Mouse (Mus musculus): ENCODE results near the gene Phactr1. TPM values are rescaled to one million over a fixed set of nuclear protein-coding genes. Genes with fewer than 3 reads are reported as not detected.

Gene Phactr1
- polyA plus RNA-seq, 1 experiment from 2014 or later: 0.34 TPM

DNA sequence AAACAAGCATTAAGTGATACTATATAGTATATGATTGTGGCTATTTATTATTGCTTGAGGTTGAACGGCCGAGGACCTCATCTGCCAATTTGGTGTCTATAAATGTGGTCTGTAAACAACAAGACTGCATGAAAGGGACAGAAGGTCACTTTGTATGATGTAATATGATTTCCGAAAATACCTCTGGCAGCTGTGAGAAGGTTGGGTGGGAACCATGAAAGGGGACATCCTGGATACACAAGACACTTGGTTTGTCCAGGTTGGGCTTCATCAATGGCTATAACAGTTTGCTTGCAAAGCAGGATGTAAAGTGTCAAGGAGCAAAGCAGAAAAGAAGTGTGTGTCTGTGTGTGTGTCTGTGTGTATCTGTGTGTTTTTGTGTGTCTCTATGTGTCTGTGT, 329.2 kb downstream of the Phactr1 start:
- WGBS (ENCODE audit: missing documents): 87% methylated on average over 3 of the region's 3 CpGs
- Histone ChIP-seq H3K4me3 (ENCODE audit: inconsistent target) (no peak overlapping the region), H3K36me3 (ENCODE audit: inconsistent target) (no peaks in the 10 kb centered on the region), H3K27ac (no peak overlapping the region), H3K79me2 (ENCODE audit: inconsistent target) (no peaks in the 10 kb centered on the region)

GRCm38 (mm10) chr13:43011516-43011915, 331.1 kb downstream of the Phactr1 start:
- 90% methylated on average over 3 of the region's 3 CpGs for WGBS (ENCODE audit: missing documents)
- no peak overlapping the region for H3K27ac ChIP-seq
- no peaks in the 10 kb centered on the region for H3K79me2 ChIP-seq (ENCODE audit: inconsistent target)
- H3K4me3 ChIP-seq (ENCODE audit: inconsistent target): no peak overlapping the region
- no peaks in the 10 kb centered on the region for H3K36me3 ChIP-seq (ENCODE audit: inconsistent target)

DNA sequence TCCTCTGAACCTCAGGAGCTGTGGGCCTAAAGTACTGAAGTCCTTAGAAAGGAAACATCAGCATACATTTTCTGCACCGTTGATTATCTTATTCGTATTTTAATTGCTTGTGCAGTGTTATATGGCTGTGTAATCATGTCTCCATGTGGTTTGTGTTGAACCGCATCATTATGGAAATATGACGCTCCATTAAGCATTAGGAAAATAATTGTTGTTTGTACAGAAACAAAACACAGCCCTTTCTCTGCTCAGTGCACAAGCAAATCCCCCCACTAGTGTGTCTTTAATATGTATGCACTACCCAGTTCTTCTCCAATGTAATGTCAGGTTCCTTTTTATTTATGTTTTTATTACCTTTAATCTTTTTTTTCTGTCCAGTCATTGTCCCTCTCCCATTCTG, 333.6 kb downstream of the Phactr1 start:
- WGBS (ENCODE audit: missing documents): 98% methylated on average over 4 of the region's 4 CpGs
- Histone ChIP-seq H3K27ac (no peak overlapping the region), H3K36me3 (ENCODE audit: inconsistent target) (no peaks in the 10 kb centered on the region)

GRCm38 (mm10) chr13:43015768-43016167, 335.3 kb downstream of the Phactr1 start:
- no peak overlapping the region for H3K27ac ChIP-seq
- 92% methylated on average over 6 of the region's 6 CpGs for WGBS (ENCODE audit: missing documents)
- H3K36me3 ChIP-seq (ENCODE audit: inconsistent target): no peaks in the 10 kb centered on the region

More for the DNA sequence above, 333.6 kb downstream of the Phactr1 start:
- Histone ChIP-seq H3K79me2 (ENCODE audit: inconsistent target) (no peaks in the 10 kb centered on the region), H3K4me3 (ENCODE audit: inconsistent target) (no peak overlapping the region)

DNA sequence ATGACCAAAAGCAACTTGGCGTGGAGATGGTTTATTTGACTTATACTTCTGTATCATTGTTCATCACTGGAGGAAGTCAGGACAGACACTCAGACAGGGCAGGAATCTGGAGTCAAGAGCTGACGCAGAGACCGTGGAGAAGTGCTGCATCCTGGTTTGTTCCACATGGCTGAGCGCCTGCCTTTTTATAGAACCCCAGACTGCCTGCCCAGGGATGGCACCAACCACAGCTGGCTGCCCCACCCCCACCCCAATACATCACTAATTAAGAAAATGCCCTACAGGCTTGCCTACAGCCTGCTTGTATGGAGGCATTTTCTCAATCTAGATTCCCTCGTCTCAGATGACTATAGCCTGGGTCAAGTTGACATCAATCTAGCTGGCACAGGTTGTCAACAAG, 338.4 kb downstream of the Phactr1 start:
- H3K79me2 ChIP-seq (ENCODE audit: inconsistent target): no peaks in the 10 kb centered on the region
- WGBS (ENCODE audit: missing documents): 88% methylated on average over 5 of the region's 5 CpGs
- H3K36me3 ChIP-seq (ENCODE audit: inconsistent target): no peaks in the 10 kb centered on the region
- no peak overlapping the region for H3K27ac ChIP-seq
- H3K4me3 ChIP-seq (ENCODE audit: inconsistent target): no peak overlapping the region

More at GRCm38 (mm10) chr13:43015768-43016167, 335.3 kb downstream of the Phactr1 start:
- Histone ChIP-seq H3K4me3 (ENCODE audit: inconsistent target) (no peak overlapping the region), H3K79me2 (ENCODE audit: inconsistent target) (no peaks in the 10 kb centered on the region)

- H3K36me3 ChIP-seq (ENCODE audit: inconsistent target): no peaks in the 10 kb centered on the region
- no peaks in the 10 kb centered on the region for H3K79me2 ChIP-seq (ENCODE audit: inconsistent target)
- H3K4me3 ChIP-seq (ENCODE audit: inconsistent target): no peak overlapping the region
- WGBS (ENCODE audit: missing documents): 92% methylated on average over 6 of the region's 6 CpGs
- no peak overlapping the region for H3K27ac ChIP-seq
These were observed 340.6 kb downstream of the Phactr1 start for GRCm38 (mm10) chr13:43021031-43021430.

DNA sequence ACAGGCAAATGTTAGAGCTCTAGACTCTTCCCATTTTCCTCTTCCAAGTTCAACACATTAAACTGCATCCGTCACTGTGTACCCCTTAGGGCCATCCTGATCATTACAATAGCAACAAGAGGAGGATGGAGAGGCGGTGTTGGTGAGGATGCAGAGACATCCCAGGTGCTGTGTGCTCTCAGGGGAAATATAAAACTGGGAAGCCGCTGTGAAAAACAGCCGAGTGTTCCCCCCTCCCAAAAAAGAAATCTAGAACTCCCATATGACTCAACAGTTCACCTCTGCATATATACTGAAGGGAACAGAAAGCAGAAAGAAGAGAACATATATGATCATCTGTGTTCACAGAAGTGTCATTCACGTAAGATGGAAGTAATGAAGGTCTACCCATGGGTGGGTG, 342.6 kb downstream of the Phactr1 start:
- Histone ChIP-seq H3K79me2 (ENCODE audit: inconsistent target) (no peaks in the 10 kb centered on the region), H3K4me3 (ENCODE audit: inconsistent target) (no peak overlapping the region), H3K36me3 (ENCODE audit: inconsistent target) (no peaks in the 10 kb centered on the region), H3K27ac (no peak overlapping the region)
- WGBS (ENCODE audit: missing documents): 98% methylated on average over 5 of the region's 5 CpGs

GRCm38 (mm10) chr13:43027568-43027967, 347.1 kb downstream of the Phactr1 start:
- Histone ChIP-seq H3K36me3 (ENCODE audit: inconsistent target) (no peaks in the 10 kb centered on the region), H3K27ac (no peak overlapping the region), H3K4me3 (ENCODE audit: inconsistent target) (no peak overlapping the region), H3K79me2 (ENCODE audit: inconsistent target) (no peaks in the 10 kb centered on the region)
- WGBS (ENCODE audit: missing documents): 100% methylated on average over 1 of the region's 1 CpGs

- Histone ChIP-seq H3K4me3 (ENCODE audit: inconsistent target) (no peak overlapping the region), H3K36me3 (ENCODE audit: inconsistent target) (no peaks in the 10 kb centered on the region), H3K79me2 (ENCODE audit: inconsistent target) (no peaks in the 10 kb centered on the region), H3K27ac (no peak overlapping the region)
- WGBS (ENCODE audit: missing documents): 87% methylated on average over 2 of the region's 2 CpGs
These were observed 349.8 kb downstream of the Phactr1 start for GRCm38 (mm10) chr13:43030222-43030621.

GRCm38 (mm10) chr13:43032451-43032850, 352.0 kb downstream of the Phactr1 start:
- H3K36me3 ChIP-seq (ENCODE audit: inconsistent target): no peaks in the 10 kb centered on the region
- H3K4me3 ChIP-seq (ENCODE audit: inconsistent target): no peak overlapping the region
- WGBS (ENCODE audit: missing documents): 93% methylated on average over 3 of the region's 3 CpGs
- H3K27ac ChIP-seq: peak overlapping the region; percentile 25
- H3K79me2 ChIP-seq (ENCODE audit: inconsistent target): no peaks in the 10 kb centered on the region

GRCm38 (mm10) chr13:43036510-43036909, 356.1 kb downstream of the Phactr1 start:
- 73% methylated on average over 6 of the region's 6 CpGs for WGBS (ENCODE audit: missing documents)
- no peak overlapping the region for H3K27ac ChIP-seq
- no peak overlapping the region for H3K4me3 ChIP-seq (ENCODE audit: inconsistent target)
- no peaks in the 10 kb centered on the region for H3K79me2 ChIP-seq (ENCODE audit: inconsistent target)
- no peaks in the 10 kb centered on the region for H3K36me3 ChIP-seq (ENCODE audit: inconsistent target)

DNA sequence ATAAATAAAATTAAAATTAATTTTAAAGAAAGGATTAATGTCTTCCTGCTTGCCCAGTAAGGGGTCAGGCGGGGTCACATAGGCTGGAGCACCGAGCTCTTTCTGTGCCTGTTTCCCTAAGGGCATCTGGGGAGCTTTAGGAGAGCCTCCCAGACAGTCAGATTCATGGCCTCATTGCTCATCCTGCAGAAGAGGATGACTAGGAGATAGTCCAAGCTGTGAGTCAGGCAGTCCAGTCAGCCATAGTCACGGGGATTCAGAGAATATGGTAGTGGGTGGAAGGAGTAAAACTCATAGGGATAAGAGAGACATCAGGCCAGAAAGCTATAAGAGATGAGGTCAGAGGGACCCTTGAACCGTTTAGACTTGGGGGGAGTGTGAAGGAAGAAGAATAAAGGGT, 362.3 kb downstream of the Phactr1 start:
- Histone ChIP-seq H3K36me3 (ENCODE audit: inconsistent target) (no peaks in the 10 kb centered on the region), H3K27ac (no peak overlapping the region), H3K4me3 (ENCODE audit: inconsistent target) (no peak overlapping the region), H3K79me2 (ENCODE audit: inconsistent target) (no peaks in the 10 kb centered on the region)
- WGBS (ENCODE audit: missing documents): 84% methylated on average over 4 of the region's 4 CpGs

DNA sequence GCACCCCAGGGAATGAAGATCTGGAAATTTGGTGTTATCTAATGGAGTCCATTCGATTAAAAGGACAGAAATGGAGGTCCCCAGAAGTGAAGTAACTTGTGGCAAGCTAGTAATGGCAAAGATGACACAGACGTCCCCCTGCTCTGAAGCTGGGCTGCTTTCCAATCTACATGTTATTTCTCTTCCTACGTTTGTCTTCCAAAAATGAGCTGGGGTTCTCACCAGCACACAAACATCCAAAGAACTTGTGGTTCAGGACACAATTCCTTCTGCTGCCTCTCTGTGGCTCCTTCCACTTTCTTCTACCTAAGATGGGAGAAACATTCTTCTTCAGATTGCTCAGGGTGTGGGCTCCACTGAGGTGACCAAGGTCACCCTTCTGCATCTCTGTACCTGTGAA, 368.1 kb downstream of the Phactr1 start:
- no peak overlapping the region for H3K4me3 ChIP-seq (ENCODE audit: inconsistent target)
- H3K27ac ChIP-seq: no peak overlapping the region
- H3K79me2 ChIP-seq (ENCODE audit: inconsistent target): no peaks in the 10 kb centered on the region
- 91% methylated on average over 3 of the region's 3 CpGs for WGBS (ENCODE audit: missing documents)
- no peaks in the 10 kb centered on the region for H3K36me3 ChIP-seq (ENCODE audit: inconsistent target)

DNA sequence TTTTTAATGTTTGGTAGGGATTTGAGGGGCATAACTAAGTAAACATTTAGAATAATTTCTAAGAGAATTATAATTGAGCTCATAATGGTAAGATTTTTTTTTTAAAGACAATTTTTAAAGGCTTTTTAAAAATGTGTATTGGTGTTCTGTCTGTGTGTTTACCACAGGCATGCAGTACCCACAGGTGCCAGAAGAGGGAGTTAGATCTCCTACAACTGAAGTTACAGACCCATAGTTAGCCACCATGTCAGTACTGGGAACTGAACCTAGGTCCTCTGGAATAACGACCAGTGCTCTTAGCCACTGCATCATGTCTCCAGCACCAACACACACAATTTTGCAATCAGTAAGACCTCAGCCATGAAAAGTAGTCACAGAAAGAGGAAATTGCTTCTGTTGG, 372.8 kb downstream of the Phactr1 start:
- Histone ChIP-seq H3K4me3 (ENCODE audit: inconsistent target) (no peak overlapping the region), H3K79me2 (ENCODE audit: inconsistent target) (no peaks in the 10 kb centered on the region)
- 86% methylated on average over 1 of the region's 1 CpGs for WGBS (ENCODE audit: missing documents)

GRCm38 (mm10) chr13:43055136-43055535, 374.7 kb downstream of the Phactr1 start:
- no peak overlapping the region for H3K4me3 ChIP-seq (ENCODE audit: inconsistent target)
- no peaks in the 10 kb centered on the region for H3K36me3 ChIP-seq (ENCODE audit: inconsistent target)
- H3K27ac ChIP-seq: no peak overlapping the region
- H3K79me2 ChIP-seq (ENCODE audit: inconsistent target): no peaks in the 10 kb centered on the region
- 74% methylated on average over 6 of the region's 6 CpGs for WGBS (ENCODE audit: missing documents)

More for the DNA sequence above, 372.8 kb downstream of the Phactr1 start:
- Histone ChIP-seq H3K27ac (no peak overlapping the region), H3K36me3 (ENCODE audit: inconsistent target) (no peaks in the 10 kb centered on the region)

DNA sequence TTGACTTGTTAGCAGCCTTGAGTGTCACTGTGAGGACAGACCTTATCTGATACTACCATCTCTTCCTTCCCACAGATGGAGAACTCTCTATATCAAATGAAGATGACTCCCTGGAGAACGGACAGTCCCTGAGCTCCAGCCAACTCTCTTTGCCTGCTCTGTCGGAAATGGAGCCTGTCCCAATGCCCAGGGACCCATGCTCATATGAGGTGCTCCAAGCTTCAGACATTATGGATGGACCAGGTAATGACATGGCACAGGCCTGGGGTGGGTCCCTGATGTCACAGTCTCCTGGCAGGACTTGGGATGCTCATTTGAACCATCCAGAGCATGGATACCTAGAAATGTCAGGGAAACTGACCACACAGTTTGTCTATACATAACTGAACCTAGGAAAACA, 376.7 kb downstream of the Phactr1 start:
- H3K4me3 ChIP-seq (ENCODE audit: inconsistent target): no peak overlapping the region
- 95% methylated on average over 2 of the region's 2 CpGs for WGBS (ENCODE audit: missing documents)

More for the DNA sequence above, 376.7 kb downstream of the Phactr1 start:
- H3K36me3 ChIP-seq (ENCODE audit: inconsistent target): no peaks in the 10 kb centered on the region
- no peaks in the 10 kb centered on the region for H3K79me2 ChIP-seq (ENCODE audit: inconsistent target)
- H3K27ac ChIP-seq: no peak overlapping the region
